Mouse (Mus musculus) embryonic facial prominence, embryonic 11.5 days (tissue): Measurements from ENCODE around the gene Dlec1. TPM values are rescaled to one million over a fixed set of nuclear protein-coding genes. Genes with fewer than 3 reads are reported as not detected.

ENCODE experiments used
- ATAC-seq: fragments of 200-750 bp; cut with Nextera tagmentation; replicated peaks from 2 replicates; pipeline ENCODE4 v1.8.0; 2017; ENCODE audit warnings: low read depth; ENCODE audit not compliant: insufficient number of reproducible peaks, low FRiP score, low TSS enrichment
- DNase-seq: peaks from one replicate; pipeline ENCODE4 v3.0.0-alpha.2; 2015; ENCODE audit warnings: low spot score
- H3K27ac ChIP-seq: fragments of 300-500 bp; sonication (generic); replicated peaks from 2 replicates; pipeline ENCODE4 v1.5.1; 2014; ENCODE audit warnings: mild to moderate bottlenecking, low read depth, low read length, control low read depth
- H3K27me3 ChIP-seq: fragments of 300-500 bp; sonication (generic); 2 replicates; pipeline ENCODE4 v1.6.1; 2014; ENCODE audit warnings: mild to moderate bottlenecking, low read length, moderate library complexity, mixed read lengths; ENCODE audit not compliant: control insufficient read depth, insufficient read depth
- H3K36me3 ChIP-seq: fragments of 300-500 bp; sonication (generic); replicated peaks from 2 replicates; pipeline ENCODE4 v1.6.1; 2014; ENCODE audit warnings: low read depth, mild to moderate bottlenecking, low read length, moderate library complexity, mixed read lengths; ENCODE audit not compliant: control insufficient read depth, insufficient read depth
- H3K4me1 ChIP-seq: fragments of 300-500 bp; sonication (generic); 2 replicates; pipeline ENCODE4 v1.6.1; 2014; ENCODE audit warnings: low read length, mixed read lengths; ENCODE audit not compliant: control insufficient read depth, insufficient read depth
- H3K4me2 ChIP-seq: fragments of 300-500 bp; sonication (generic); 2 replicates; pipeline ENCODE4 v1.6.1; 2014; ENCODE audit warnings: low read depth, mild to moderate bottlenecking, control low read depth, low read length, moderate library complexity
- H3K4me3 ChIP-seq: fragments of 300-500 bp; sonication (generic); 2 replicates; pipeline ENCODE4 v1.5.1; 2014; ENCODE audit warnings: low read depth, low read length, control low read depth
- H3K9ac ChIP-seq: fragments of 300-500 bp; sonication (generic); replicated peaks from 2 replicates; pipeline ENCODE4 v1.6.1; 2014; ENCODE audit warnings: mild to moderate bottlenecking, control low read depth, low read length
- H3K9me3 ChIP-seq: fragments of 300-500 bp; sonication (generic); replicated peaks from 2 replicates; pipeline ENCODE4 v1.6.1; 2016; ENCODE audit warnings: mild to moderate bottlenecking, low read length, inconsistent platforms, mixed read lengths; ENCODE audit not compliant: control insufficient read depth
- WGBS: fragments of 180-500 bp; shearing (Covaris S2); extraction: QIAGEN DNeasy Blood & Tissue Kit; methylation state at CpG from one replicate; pipeline ENCODE4 v1.1.7; 2014; 5-methylcytosine and 5-hydroxymethylcytosine counted together
- polyA plus RNA-seq: library from polyadenylated mRNA; unstranded; fragments of >200 nt; fragmentation: Nextera tagmentation; extraction: Ambion mirVana; gene quantifications from 2 replicates; pipeline ENCODE4 v1.2.1, GENCODE M21; 2014

The Dlec1 gene
- polyA plus RNA-seq, 1 experiment from 2014 or later = 0.69 TPM

DNA sequence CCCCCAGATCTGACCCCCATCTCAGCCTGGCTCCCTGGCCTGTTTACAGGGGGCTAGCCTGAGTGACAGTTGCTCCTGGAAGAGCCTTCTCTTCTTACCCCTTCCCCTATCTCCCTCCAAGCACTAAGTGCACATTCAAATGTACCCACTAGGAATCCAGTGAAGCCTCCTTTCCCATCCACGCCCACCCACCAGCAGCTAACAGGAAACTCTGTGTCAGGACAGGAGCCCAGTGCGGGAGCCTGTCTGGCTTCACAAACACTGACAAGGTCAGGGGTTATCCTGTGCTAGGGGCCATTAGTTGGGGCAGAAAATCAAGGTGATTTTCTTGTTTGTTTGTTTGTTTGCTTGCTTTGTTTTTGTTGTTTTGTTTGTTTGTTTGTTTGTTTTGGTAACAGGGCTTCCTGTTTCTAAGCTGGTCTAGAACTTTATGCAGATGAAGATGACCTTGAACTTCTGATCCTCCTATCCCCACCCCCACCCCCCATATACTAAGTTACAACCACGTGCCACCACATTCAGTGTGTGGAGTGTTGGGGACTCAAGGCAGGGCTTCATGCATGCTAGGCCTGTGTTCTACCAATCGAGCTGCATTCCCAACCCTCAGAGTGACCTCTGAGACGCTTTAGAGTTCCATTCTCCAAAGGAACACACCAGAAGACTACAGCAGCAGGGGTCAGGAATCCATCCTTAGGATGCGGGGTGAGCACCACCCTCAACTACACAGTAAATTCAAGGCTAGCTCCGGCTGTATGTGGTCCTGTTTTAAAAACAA, 19.4 kb upstream of the Dlec1 start:
- Histone ChIP-seq H3K27me3 (no peaks in the 10 kb centered on the region), H3K9me3 (no peaks in the 10 kb centered on the region), H3K9ac (no peak overlapping the region), H3K36me3 (no peaks in the 10 kb centered on the region), H3K27ac (peak overlapping the region; percentile 38; the same call in 1 of the 2 replicates), H3K4me1 (peaks cover 6% of the 10 kb centered on the region), H3K4me3 (no peak overlapping the region), H3K4me2 (no peak overlapping the region)
- WGBS = 51% methylated on average over 7 of the region's 7 CpGs
- DNase-seq = no peak
- no peak for ATAC-seq

DNA sequence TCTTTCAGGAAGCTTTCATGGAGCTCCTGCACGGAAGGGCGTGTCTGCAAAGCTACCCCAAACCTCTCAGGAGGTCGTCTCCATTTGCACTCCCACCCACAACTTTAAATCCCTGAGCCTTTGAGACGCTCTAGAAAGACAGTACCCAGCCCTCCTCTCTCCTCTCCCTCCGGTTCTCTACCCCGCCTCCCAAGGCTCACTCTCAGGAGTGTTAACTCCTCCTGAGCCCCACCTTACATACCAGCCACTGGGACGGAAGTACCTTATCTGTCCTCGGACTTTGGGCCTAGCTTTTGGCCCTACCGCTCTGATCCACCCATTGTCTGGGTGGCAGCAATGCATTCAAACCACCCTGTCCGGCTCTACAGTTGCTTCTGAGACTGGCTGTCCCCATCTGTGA, 18.3 kb upstream of the Dlec1 start:
- H3K27me3 ChIP-seq = no peaks in the 10 kb centered on the region
- no peak overlapping the region for H3K4me3 ChIP-seq
- no peaks in the 10 kb centered on the region for H3K9me3 ChIP-seq
- WGBS = 86% methylated on average over 10 of the region's 10 CpGs
- ATAC-seq (no peak), DNase-seq (no peak)
- no peaks in the 10 kb centered on the region for H3K36me3 ChIP-seq
- peaks cover 6% of the 10 kb centered on the region for H3K4me1 ChIP-seq
- no peak overlapping the region for H3K4me2 ChIP-seq
- no peak overlapping the region for H3K9ac ChIP-seq
- H3K27ac ChIP-seq = no peak overlapping the region

DNA sequence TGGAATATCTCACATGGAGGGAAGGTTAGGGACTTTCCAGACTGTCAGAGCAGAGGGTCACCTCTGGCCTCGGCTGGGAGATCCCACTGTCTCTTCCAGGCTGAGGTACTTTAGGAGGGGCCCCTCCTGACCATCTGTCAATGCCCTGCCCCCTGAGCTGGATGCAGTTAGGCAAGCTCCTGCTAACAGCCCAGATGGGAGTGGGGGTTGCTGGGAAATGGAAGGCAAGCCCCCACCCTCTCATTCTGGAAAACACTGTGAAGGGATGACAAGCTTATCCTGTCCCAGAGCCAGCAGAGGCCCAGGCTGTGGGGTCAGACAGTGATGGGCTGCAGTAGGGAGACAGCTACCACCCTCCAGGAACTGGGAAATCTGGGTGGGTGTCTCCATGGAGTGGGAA, 15.8 kb upstream of the Dlec1 start:
- H3K4me1 ChIP-seq = peaks cover 6% of the 10 kb centered on the region
- DNase-seq (no peak), ATAC-seq (no peak)
- no peaks in the 10 kb centered on the region for H3K27me3 ChIP-seq
- H3K4me2 ChIP-seq = no peak overlapping the region
- 29% methylated on average over 1 of the region's 1 CpGs for WGBS
- H3K27ac ChIP-seq = no peak overlapping the region
- no peaks in the 10 kb centered on the region for H3K36me3 ChIP-seq
- H3K9ac ChIP-seq = no peak overlapping the region
- no peaks in the 10 kb centered on the region for H3K9me3 ChIP-seq
- H3K4me3 ChIP-seq = no peak overlapping the region

DNA sequence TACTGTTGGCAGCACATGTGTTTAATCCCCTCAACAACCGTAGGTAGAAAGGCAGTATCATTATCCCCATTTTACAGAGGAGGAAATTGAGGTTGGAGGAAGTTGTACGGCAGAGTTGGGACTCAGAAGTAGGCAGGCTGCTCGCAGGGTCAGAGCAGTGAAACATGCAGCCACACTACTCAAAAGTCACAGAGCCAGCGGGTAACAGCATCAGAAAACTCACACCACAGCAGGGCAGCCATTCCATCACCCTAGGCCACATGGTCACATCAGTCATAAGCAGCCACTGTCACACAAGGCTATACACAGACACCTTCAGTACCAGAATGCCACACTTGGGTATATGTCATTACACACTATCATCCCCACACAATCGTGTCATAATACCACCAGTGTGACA, 15.0 kb upstream of the Dlec1 start:
- ATAC-seq (no peak), DNase-seq (no peak)
- no peak overlapping the region for H3K27ac ChIP-seq
- peaks cover 2% of the 10 kb centered on the region; the same call in 1 of the 2 replicates for H3K4me1 ChIP-seq
- H3K27me3 ChIP-seq = no peaks in the 10 kb centered on the region
- H3K4me3 ChIP-seq = no peak overlapping the region
- H3K9me3 ChIP-seq = no peaks in the 10 kb centered on the region
- no peaks in the 10 kb centered on the region for H3K36me3 ChIP-seq
- no peak overlapping the region for H3K4me2 ChIP-seq
- WGBS = 87% methylated on average over 5 of the region's 5 CpGs
- no peak overlapping the region for H3K9ac ChIP-seq

DNA sequence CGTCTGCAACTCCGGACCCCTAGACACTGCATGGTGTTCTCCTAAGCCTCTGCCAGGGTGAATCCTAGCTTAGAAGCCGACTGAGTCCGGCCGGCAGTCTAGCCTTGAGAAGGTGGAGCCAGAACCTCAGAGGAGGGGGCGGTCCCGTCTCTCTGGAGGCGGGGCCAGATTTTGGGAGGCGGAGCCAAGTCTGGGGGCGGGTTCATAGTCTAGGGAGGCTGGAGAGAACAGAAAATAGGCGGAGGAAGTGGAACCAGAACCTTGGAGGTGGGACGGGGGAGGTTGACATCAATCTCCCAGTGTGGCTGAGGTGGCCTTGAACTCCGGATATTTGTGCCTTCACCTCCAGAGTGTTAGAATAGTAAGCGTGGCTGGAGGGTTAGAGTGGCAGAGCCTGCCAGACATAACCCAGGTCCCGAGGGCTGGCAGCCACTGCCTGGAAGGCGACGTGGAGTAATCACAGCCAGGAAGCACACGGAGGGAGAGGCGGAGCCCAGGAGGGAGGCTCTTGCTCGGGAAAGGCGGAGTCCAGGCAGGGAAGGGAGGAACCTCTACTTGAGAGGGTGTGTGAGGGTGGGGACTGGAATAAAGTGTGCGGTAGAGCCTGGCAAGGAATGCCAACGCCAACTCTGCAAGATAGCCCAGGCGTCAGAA, 14.0 kb upstream of the Dlec1 start:
- peak overlapping the region; percentile 46; the same call in 1 of the 2 replicates for H3K9ac ChIP-seq
- H3K4me2 ChIP-seq = peak overlapping the region; percentile 44
- no peaks in the 10 kb centered on the region for H3K4me1 ChIP-seq
- H3K9me3 ChIP-seq = no peaks in the 10 kb centered on the region
- H3K27ac ChIP-seq = no peak overlapping the region
- H3K27me3 ChIP-seq = no peaks in the 10 kb centered on the region
- no peaks in the 10 kb centered on the region for H3K36me3 ChIP-seq
- peak; percentile 89 for DNase-seq
- under 1% methylated on average over 23 of the region's 24 CpGs for WGBS
- peak overlapping the region; percentile 27 for H3K4me3 ChIP-seq
- peak; percentile 69 for ATAC-seq

DNA sequence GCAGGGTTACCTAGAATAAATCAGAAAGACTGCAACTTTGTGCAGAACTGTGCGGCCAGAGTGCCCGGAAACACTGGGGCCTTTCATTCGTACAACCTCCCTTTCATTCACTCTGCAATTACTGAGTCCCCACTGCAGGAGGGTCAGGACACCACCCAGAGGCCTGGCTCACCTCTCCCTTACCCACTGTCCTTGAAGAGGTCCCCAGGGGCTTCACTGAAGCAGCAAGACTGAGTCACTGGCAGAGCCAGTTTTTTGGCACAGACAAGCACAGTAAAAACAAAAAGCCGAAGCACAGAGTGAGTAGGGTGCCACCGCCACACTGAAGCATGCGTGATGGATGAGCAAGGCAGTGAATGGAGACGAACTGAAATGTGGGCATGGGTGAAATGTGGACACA, 12.8 kb upstream of the Dlec1 start:
- Histone ChIP-seq H3K9ac (no peak overlapping the region), H3K4me2 (no peak overlapping the region), H3K9me3 (no peaks in the 10 kb centered on the region), H3K4me3 (no peak overlapping the region), H3K4me1 (no peaks in the 10 kb centered on the region), H3K27ac (no peak overlapping the region), H3K36me3 (no peaks in the 10 kb centered on the region), H3K27me3 (no peaks in the 10 kb centered on the region)
- ATAC-seq (no peak), DNase-seq (no peak)
- WGBS = 43% methylated on average over 7 of the region's 7 CpGs

DNA sequence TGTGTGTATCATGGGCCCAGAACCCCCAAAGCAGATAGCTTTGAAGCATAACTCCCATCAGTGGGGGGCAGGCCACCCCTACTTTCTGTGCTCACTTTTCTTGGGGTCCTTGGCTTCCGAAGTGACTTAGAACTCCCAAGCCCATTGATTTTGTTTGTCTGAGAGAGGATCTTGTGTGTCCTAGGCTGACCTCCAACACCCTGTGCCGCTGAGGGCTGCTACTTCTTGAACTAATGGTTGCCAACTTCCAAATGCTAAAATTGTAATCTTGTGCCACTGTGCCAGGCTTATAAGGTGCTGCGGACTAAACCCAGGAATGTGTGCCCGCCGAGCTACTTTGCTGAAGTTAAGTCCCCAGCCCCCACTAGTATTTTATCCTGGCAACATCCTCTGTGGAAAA, 11.8 kb upstream of the Dlec1 start:
- H3K4me1 ChIP-seq = no peaks in the 10 kb centered on the region
- no peaks in the 10 kb centered on the region for H3K36me3 ChIP-seq
- no peak overlapping the region for H3K9ac ChIP-seq
- no peaks in the 10 kb centered on the region for H3K27me3 ChIP-seq
- ATAC-seq = no peak
- H3K9me3 ChIP-seq = no peaks in the 10 kb centered on the region
- WGBS = 94% methylated on average over 5 of the region's 5 CpGs
- H3K4me3 ChIP-seq = no peak overlapping the region
- no peak for DNase-seq
- no peak overlapping the region for H3K27ac ChIP-seq
- H3K4me2 ChIP-seq = no peak overlapping the region

DNA sequence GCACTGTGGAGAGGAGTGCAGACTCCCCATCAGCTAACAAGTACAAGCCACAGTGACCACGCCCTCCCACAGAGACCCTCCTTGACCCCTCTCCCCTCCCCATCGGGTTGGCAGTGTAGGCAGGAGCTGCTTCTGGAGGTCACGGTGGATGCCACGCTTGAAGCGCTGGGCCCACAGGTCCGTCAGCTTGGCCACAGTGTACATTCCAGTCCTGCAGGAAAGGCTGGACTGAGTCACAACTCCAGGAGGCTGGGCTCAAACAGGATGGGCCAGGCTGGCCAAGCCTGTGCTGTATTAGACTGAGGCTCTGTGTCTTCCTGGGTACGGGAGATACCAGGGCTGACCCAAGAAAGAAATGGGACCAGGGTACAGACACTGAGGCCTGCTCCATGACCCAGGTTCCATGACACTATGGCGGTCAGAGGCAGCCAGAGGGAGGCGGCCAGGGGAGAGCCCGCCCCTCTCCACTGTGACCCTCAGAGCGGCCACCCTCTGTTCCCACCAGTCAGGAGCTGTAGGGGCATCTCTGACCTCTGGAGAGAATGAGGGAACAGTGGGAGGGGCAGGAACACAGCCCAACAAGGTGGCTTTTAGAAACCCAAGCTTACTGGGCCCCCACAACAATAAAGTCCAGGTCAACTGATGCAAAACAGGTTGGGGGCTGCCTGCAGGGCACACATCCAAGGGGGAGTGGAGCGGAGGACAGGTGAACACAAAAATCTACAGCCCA, 10.5 kb upstream of the Dlec1 start:
- H3K9me3 ChIP-seq = no peaks in the 10 kb centered on the region
- no peaks in the 10 kb centered on the region for H3K36me3 ChIP-seq
- H3K9ac ChIP-seq = no peak overlapping the region
- WGBS = 64% methylated on average over 12 of the region's 12 CpGs
- DNase-seq = no peak
- H3K4me1 ChIP-seq = no peaks in the 10 kb centered on the region
- 0 out of 2 replicates have a peak, but pooled peaks have one; percentile 11 for ATAC-seq
- no peak overlapping the region for H3K4me3 ChIP-seq
- H3K27me3 ChIP-seq = no peaks in the 10 kb centered on the region
- H3K4me2 ChIP-seq = peak overlapping the region; percentile 16
- no peak overlapping the region for H3K27ac ChIP-seq
